Mouse (Mus musculus) ES-Bruce4 (cell line): Measurements from ENCODE around the gene Sstr4. TPM values are rescaled to one million over a fixed set of nuclear protein-coding genes. Genes with fewer than 3 reads are reported as not detected.

Experiments
- H3K27ac ChIP-seq: 2 replicates; pipeline ENCODE4 v1.5.1; 2012; ENCODE audit warnings: low read length, inconsistent platforms; ENCODE audit not compliant: insufficient read depth
- H3K27me3 ChIP-seq: 2 replicates; pipeline ENCODE4 v1.6.1; 2012; ENCODE audit warnings: mild to moderate bottlenecking, low read length, inconsistent platforms; ENCODE audit not compliant: control insufficient read depth, poor library complexity, insufficient read depth, severe bottlenecking
- H3K36me3 ChIP-seq: 2 replicates; pipeline ENCODE4 v1.6.1; 2012; ENCODE audit warnings: inconsistent platforms, mild to moderate bottlenecking, low read length, moderate library complexity; ENCODE audit not compliant: control insufficient read depth, poor library complexity, insufficient read depth, severe bottlenecking
- H3K4me1 ChIP-seq: one replicate; pipeline ENCODE4 v1.8.1; 2011; ENCODE audit warnings: low read length; ENCODE audit not compliant: control insufficient read depth, insufficient read depth
- H3K4me3 ChIP-seq: 2 replicates; pipeline ENCODE4 v1.5.1; 2011; ENCODE audit warnings: low read depth, mild to moderate bottlenecking, low read length
- H3K9ac ChIP-seq: 2 replicates; pipeline ENCODE4 v1.6.1; 2012; ENCODE audit warnings: low read depth, mild to moderate bottlenecking, inconsistent platforms; ENCODE audit not compliant: poor library complexity, severe bottlenecking
- H3K9me3 ChIP-seq: replicated peaks from 2 replicates; pipeline ENCODE4 v1.6.1; 2012; ENCODE audit warnings: mild to moderate bottlenecking, low read length, inconsistent platforms; ENCODE audit not compliant: control insufficient read depth, poor library complexity, insufficient read depth, severe bottlenecking
- CTCF ChIP-seq: IDR thresholded peaks from one replicate; pipeline ENCODE4 v1.8.1; 2011; ENCODE audit warnings: low read depth, low read length
- EP300 ChIP-seq: IDR thresholded peaks from 2 replicates; pipeline ENCODE4 v1.6.1; 2011; ENCODE audit warnings: low read depth, low read length; ENCODE audit not compliant: insufficient read depth
- POLR2A ChIP-seq: IDR thresholded peaks from one replicate; pipeline ENCODE4 v1.8.1; 2011; ENCODE audit warnings: low read length; ENCODE audit not compliant: insufficient read depth
- polyA plus RNA-seq: library from polyadenylated mRNA; stranded (reverse); fragments of >200 nt; gene quantifications from 2 replicates; pipeline ENCODE4 v1.2.4, GENCODE M21; 2011; ENCODE audit warnings: low read depth; ENCODE audit not compliant: missing spikeins, insufficient read depth, insufficient read length

The Sstr4 gene
- polyA plus RNA-seq, 1 experiment = not detected

GRCm38 (mm10) chr2:148398901-148399685 is 3.9 kb downstream of the Sstr4 start:
- Histone ChIP-seq H3K9me3 (no peaks in the 10 kb centered on the region), H3K36me3 (no peaks in the 10 kb centered on the region), H3K4me3 (no peak overlapping the region), H3K9ac (no peak overlapping the region), H3K27me3 (0 out of 2 replicates have a peak, but pooled peaks cover 3% of the 10 kb centered on the region), H3K4me1 (no peaks in the 10 kb centered on the region), H3K27ac (no peak overlapping the region)
- TF ChIP-seq EP300 = no peak

- TF ChIP-seq EP300 = no peak
- no peak for TF ChIP-seq POLR2A
- TF ChIP-seq CTCF = no peak
- H3K27me3 ChIP-seq = no peaks in the 10 kb centered on the region
These were observed 7.1 kb downstream of the Sstr4 start for GRCm38 (mm10) chr2:148402227-148402626.

GRCm38 (mm10) chr2:148404906-148405305 is 9.8 kb downstream of the Sstr4 start:
- Histone ChIP-seq H3K4me1 (no peaks in the 10 kb centered on the region), H3K4me3 (no peak overlapping the region), H3K9me3 (peaks cover 2% of the 10 kb centered on the region), H3K36me3 (no peaks in the 10 kb centered on the region), H3K27ac (no peak overlapping the region), H3K27me3 (no peaks in the 10 kb centered on the region), H3K9ac (no peak overlapping the region)
- TF ChIP-seq POLR2A = no peak
- no peak for TF ChIP-seq CTCF
- no peak for TF ChIP-seq EP300

More at GRCm38 (mm10) chr2:148402227-148402626, 7.1 kb downstream of the Sstr4 start:
- Histone ChIP-seq H3K27ac (no peak overlapping the region), H3K4me1 (no peaks in the 10 kb centered on the region), H3K36me3 (no peaks in the 10 kb centered on the region), H3K4me3 (no peak overlapping the region), H3K9me3 (no peaks in the 10 kb centered on the region), H3K9ac (no peak overlapping the region)

- Histone ChIP-seq H3K4me1 (no peaks in the 10 kb centered on the region), H3K27ac (no peak overlapping the region), H3K9me3 (peaks cover 8% of the 10 kb centered on the region), H3K4me3 (0 out of 2 replicates have a peak overlapping the region, but pooled peaks have one; percentile 10), H3K27me3 (no peaks in the 10 kb centered on the region), H3K36me3 (no peaks in the 10 kb centered on the region), H3K9ac (no peak overlapping the region)
- TF ChIP-seq CTCF = no peak
- no peak for TF ChIP-seq POLR2A
- TF ChIP-seq EP300 = no peak
These were observed 11.2 kb downstream of the Sstr4 start for GRCm38 (mm10) chr2:148406160-148406970.

GRCm38 (mm10) chr2:148406971-148407869 is 12.1 kb downstream of the Sstr4 start:
- TF ChIP-seq EP300 (no peak), CTCF (no peak), POLR2A (no peak)
- Histone ChIP-seq H3K27me3 (no peaks in the 10 kb centered on the region), H3K27ac (no peak overlapping the region)

More at GRCm38 (mm10) chr2:148406971-148407869, 12.1 kb downstream of the Sstr4 start:
- Histone ChIP-seq H3K4me1 (no peaks in the 10 kb centered on the region), H3K9ac (no peak overlapping the region), H3K4me3 (peak overlapping the region; percentile 10), H3K9me3 (peaks cover 8% of the 10 kb centered on the region), H3K36me3 (no peaks in the 10 kb centered on the region)
